Mouse (Mus musculus) lung, embryonic 16.5 days (tissue): ENCODE results near the gene Ccdc9b. TPM values are rescaled to one million over a fixed set of nuclear protein-coding genes. Genes with fewer than 3 reads are reported as not detected.

Experiments used
- ATAC-seq: fragments of 200-750 bp; cut with Nextera tagmentation; 2 replicates; pipeline ENCODE4 v1.8.0; 2017; ENCODE audit warnings: low read depth, mild to moderate bottlenecking, moderate library complexity
- H3K27ac ChIP-seq: fragments of 300-500 bp; sonication (generic); 2 replicates; pipeline ENCODE4 v1.5.1; 2014; ENCODE audit warnings: mild to moderate bottlenecking, control low read depth, low read length
- H3K27me3 ChIP-seq: fragments of 300-500 bp; sonication (generic); 2 replicates; pipeline ENCODE4 v1.6.1; 2014; ENCODE audit warnings: low read depth, low read length, mixed read lengths; ENCODE audit not compliant: control insufficient read depth, insufficient read depth
- H3K36me3 ChIP-seq: fragments of 300-500 bp; sonication (generic); 2 replicates; pipeline ENCODE4 v1.6.1; 2014; ENCODE audit warnings: low read length; ENCODE audit not compliant: control insufficient read depth, insufficient read depth
- H3K4me1 ChIP-seq: fragments of 300-500 bp; sonication (generic); replicated peaks from 2 replicates; pipeline ENCODE4 v1.6.1; 2014; ENCODE audit warnings: low read length, mixed read lengths; ENCODE audit not compliant: control insufficient read depth, insufficient read depth
- H3K4me2 ChIP-seq: fragments of 300-500 bp; sonication (generic); 2 replicates; pipeline ENCODE4 v1.6.1; 2014; ENCODE audit warnings: low read depth, low read length, control low read depth
- H3K4me3 ChIP-seq: fragments of 300-500 bp; sonication (generic); 2 replicates; pipeline ENCODE4 v1.5.1; 2014; ENCODE audit warnings: mild to moderate bottlenecking, low read length, control low read depth
- H3K9ac ChIP-seq: fragments of 300-500 bp; sonication (generic); 2 replicates; pipeline ENCODE4 v1.6.1; 2014; ENCODE audit warnings: low read length, control low read depth
- H3K9me3 ChIP-seq: fragments of 300-500 bp; sonication (generic); 2 replicates; pipeline ENCODE4 v1.6.1; 2016; ENCODE audit warnings: low read length; ENCODE audit not compliant: control insufficient read depth
- WGBS: fragments of 180-500 bp; shearing (Covaris S2); extraction: QIAGEN DNeasy Blood & Tissue Kit; methylation state at CpG from one replicate; pipeline ENCODE4 v1.1.7; 2014; 5-methylcytosine and 5-hydroxymethylcytosine counted together
- polyA plus RNA-seq: library from polyadenylated mRNA; unstranded; fragments of >200 nt; fragmentation: Nextera tagmentation; extraction: Ambion mirVana; gene quantifications from 2 replicates; pipeline ENCODE4 v1.2.1, GENCODE M21; 2015

Gene Ccdc9b
- polyA plus RNA-seq = 1.3 and 1.4 TPM in 2 replicates

- Histone ChIP-seq H3K36me3 (no peaks in the 10 kb centered on the region), H3K4me2 (peak within 1 kb of the TSS; percentile 61), H3K27me3 (no peaks in the 10 kb centered on the region), H3K27ac (peak within 1 kb of the TSS; percentile 98), H3K9ac (peak within 1 kb of the TSS; percentile 68), H3K4me3 (peak within 1 kb of the TSS; percentile 38), H3K4me1 (peaks cover 37% of the 10 kb centered on the region), H3K9me3 (no peaks in the 10 kb centered on the region)
- ATAC-seq = peak; percentile 92
- WGBS = 5% methylated on average over 29 of the region's 29 CpGs
These were observed at the start of gene Ccdc9b for GRCm38 (mm10) chr2:118761906-118762783. Gene Ccdc9b (minus strand): TSS chr2:118762661.

GRCm38 (mm10) chr2:118810861-118811260 is 48.4 kb upstream of the Ccdc9b start:
- WGBS = 24% methylated on average over 2 of the region's 2 CpGs
- no peak for ATAC-seq
- no peak overlapping the region for H3K4me2 ChIP-seq

GRCm38 (mm10) chr2:118806860-118807259 is 44.4 kb upstream of the Ccdc9b start:
- H3K36me3 ChIP-seq = no peaks in the 10 kb centered on the region
- H3K9ac ChIP-seq = no peak overlapping the region
- no peak overlapping the region for H3K27ac ChIP-seq
- H3K9me3 ChIP-seq = no peaks in the 10 kb centered on the region
- WGBS = 52% methylated on average over 4 of the region's 4 CpGs
- H3K4me2 ChIP-seq = no peak overlapping the region
- H3K4me3 ChIP-seq = no peak overlapping the region
- H3K4me1 ChIP-seq = no peaks in the 10 kb centered on the region
- no peak for ATAC-seq
- no peaks in the 10 kb centered on the region for H3K27me3 ChIP-seq

More at GRCm38 (mm10) chr2:118810861-118811260, 48.4 kb upstream of the Ccdc9b start:
- Histone ChIP-seq H3K4me1 (peaks cover 14% of the 10 kb centered on the region), H3K27me3 (no peaks in the 10 kb centered on the region), H3K27ac (no peak overlapping the region), H3K4me3 (no peak overlapping the region), H3K9me3 (no peaks in the 10 kb centered on the region), H3K9ac (no peak overlapping the region), H3K36me3 (no peaks in the 10 kb centered on the region)

DNA sequence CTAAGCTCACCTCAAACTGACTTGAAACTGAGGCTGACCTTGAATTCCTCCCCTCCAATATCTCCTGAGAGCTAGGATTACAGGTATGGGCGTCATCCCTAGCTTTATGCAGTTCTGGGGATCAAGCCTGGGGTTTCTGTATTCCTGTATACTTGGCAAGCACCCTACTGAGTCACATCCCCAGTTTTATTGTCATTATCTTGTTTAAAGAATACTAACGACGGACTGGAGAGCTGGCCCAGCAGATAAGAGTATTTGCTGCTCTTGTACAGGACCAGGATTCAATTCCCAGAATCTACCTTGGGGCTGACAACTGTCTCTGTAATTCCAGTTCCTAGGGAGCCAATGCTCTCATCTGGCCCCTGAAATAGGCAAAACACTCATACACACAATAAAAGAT is 43.3 kb upstream of the Ccdc9b start:
- no peak overlapping the region for H3K4me3 ChIP-seq
- H3K4me2 ChIP-seq = no peak overlapping the region
- H3K4me1 ChIP-seq = no peaks in the 10 kb centered on the region
- no peak overlapping the region for H3K9ac ChIP-seq
- no peaks in the 10 kb centered on the region for H3K36me3 ChIP-seq
- no peaks in the 10 kb centered on the region for H3K27me3 ChIP-seq
- WGBS = 15% methylated on average over 3 of the region's 3 CpGs
- no peak overlapping the region for H3K27ac ChIP-seq
- no peak for ATAC-seq
- H3K9me3 ChIP-seq = no peaks in the 10 kb centered on the region

GRCm38 (mm10) chr2:118805137-118805536 is 42.7 kb upstream of the Ccdc9b start:
- ATAC-seq = peak; percentile 12; the same call in 1 of the 2 replicates
- no peaks in the 10 kb centered on the region for H3K27me3 ChIP-seq
- no peak overlapping the region for H3K9ac ChIP-seq
- no peak overlapping the region for H3K27ac ChIP-seq
- no peaks in the 10 kb centered on the region for H3K4me1 ChIP-seq
- no peak overlapping the region for H3K4me3 ChIP-seq
- H3K9me3 ChIP-seq = no peaks in the 10 kb centered on the region
- no peaks in the 10 kb centered on the region for H3K36me3 ChIP-seq
- H3K4me2 ChIP-seq = no peak overlapping the region
- WGBS = 9% methylated on average over 3 of the region's 3 CpGs

DNA sequence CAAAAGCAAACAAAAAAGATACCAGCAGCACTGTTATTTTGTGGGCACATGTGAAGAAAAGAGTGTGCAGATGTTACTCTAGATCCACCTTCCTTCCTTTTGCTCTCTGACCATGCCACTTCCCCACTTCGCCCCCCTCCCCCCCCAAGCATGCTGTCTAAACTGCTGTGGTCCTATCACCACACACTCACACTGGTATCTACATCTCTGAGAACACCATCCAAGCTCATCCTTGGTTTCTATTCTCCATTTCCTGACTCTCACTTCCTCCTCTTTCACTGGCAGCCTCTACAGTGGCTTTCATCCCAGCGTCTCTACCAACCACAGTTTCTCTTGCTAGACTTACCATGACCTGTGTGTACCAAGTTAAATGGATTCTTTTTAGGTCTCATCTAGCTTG is 42.0 kb upstream of the Ccdc9b start:
- no peaks in the 10 kb centered on the region for H3K9me3 ChIP-seq
- no peaks in the 10 kb centered on the region for H3K36me3 ChIP-seq
- H3K9ac ChIP-seq = no peak overlapping the region
- ATAC-seq = no peak
- no peak overlapping the region for H3K4me3 ChIP-seq
- 64% methylated on average over 2 of the region's 2 CpGs for WGBS
- no peak overlapping the region for H3K27ac ChIP-seq
- H3K4me1 ChIP-seq = no peaks in the 10 kb centered on the region
- no peaks in the 10 kb centered on the region for H3K27me3 ChIP-seq
- H3K4me2 ChIP-seq = no peak overlapping the region

GRCm38 (mm10) chr2:118802542-118803118 is 40.2 kb upstream of the Ccdc9b start:
- no peaks in the 10 kb centered on the region for H3K9me3 ChIP-seq
- no peak overlapping the region for H3K4me2 ChIP-seq
- H3K4me3 ChIP-seq = no peak overlapping the region
- 55% methylated on average over 4 of the region's 4 CpGs for WGBS
- H3K4me1 ChIP-seq = no peaks in the 10 kb centered on the region
- no peaks in the 10 kb centered on the region for H3K27me3 ChIP-seq
- ATAC-seq = no peak
- no peaks in the 10 kb centered on the region for H3K36me3 ChIP-seq
- H3K9ac ChIP-seq = no peak overlapping the region
- H3K27ac ChIP-seq = no peak overlapping the region

DNA sequence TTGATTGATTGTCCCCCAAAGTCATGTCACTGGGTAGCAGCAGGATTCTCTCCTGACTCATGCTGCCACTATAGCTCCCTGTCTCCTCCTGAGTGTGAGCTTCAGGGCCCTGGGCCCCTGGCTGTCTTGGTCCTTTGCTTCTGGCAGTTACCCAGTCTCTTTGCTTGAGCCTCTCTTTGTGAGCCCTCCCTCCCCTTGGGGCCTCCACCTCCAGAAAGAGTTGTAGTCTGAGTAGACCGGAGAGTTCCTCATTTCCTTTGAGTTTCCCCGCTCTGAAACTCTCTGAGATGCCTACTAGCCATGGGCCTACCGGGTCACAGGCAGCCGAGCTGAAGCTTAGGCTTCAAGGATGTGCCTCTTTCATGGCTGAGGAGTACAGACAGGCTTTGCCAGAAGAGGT is 31.2 kb upstream of the Ccdc9b start:
- 80% methylated on average over 4 of the region's 4 CpGs for WGBS
- peaks cover 8% of the 10 kb centered on the region for H3K4me1 ChIP-seq

DNA sequence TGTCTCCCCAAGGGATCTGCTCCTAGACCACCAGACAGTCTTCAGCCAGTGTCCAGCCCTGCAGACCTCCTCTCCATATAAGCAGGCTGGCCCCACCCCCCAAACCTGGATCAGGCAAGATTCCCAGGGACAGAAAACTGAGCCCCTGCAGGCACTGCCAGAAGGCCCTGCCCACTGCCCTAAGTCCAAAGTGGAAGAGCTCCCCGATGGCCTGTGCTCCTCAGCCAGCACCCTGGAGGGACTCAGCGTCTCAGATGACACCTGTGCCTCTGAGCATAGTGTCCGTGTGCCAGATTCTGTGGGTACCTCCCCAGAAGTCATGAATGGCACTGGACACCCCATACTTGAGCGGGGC is 29.8 kb upstream of the Ccdc9b start:
- Histone ChIP-seq H3K36me3 (no peaks in the 10 kb centered on the region), H3K4me2 (no peak overlapping the region), H3K4me3 (no peak overlapping the region), H3K27ac (no peak overlapping the region), H3K4me1 (peaks cover 8% of the 10 kb centered on the region), H3K9me3 (no peaks in the 10 kb centered on the region), H3K9ac (no peak overlapping the region), H3K27me3 (no peaks in the 10 kb centered on the region)
- WGBS = 86% methylated on average over 4 of the region's 4 CpGs
- no peak for ATAC-seq

More for the DNA sequence above, 31.2 kb upstream of the Ccdc9b start:
- Histone ChIP-seq H3K4me2 (no peak overlapping the region), H3K9me3 (no peaks in the 10 kb centered on the region), H3K36me3 (no peaks in the 10 kb centered on the region), H3K27ac (no peak overlapping the region), H3K9ac (no peak overlapping the region), H3K4me3 (no peak overlapping the region), H3K27me3 (no peaks in the 10 kb centered on the region)
- ATAC-seq = no peak
